Mouse (Mus musculus): ENCODE measurements around the gene Tomm70a. TPM values are rescaled to one million over a fixed set of nuclear protein-coding genes. Genes with fewer than 3 reads are reported as not detected.

Gene Tomm70a
- polyA plus RNA-seq, 1 experiment from 2014 or later, result 57.2 TPM

DNA sequence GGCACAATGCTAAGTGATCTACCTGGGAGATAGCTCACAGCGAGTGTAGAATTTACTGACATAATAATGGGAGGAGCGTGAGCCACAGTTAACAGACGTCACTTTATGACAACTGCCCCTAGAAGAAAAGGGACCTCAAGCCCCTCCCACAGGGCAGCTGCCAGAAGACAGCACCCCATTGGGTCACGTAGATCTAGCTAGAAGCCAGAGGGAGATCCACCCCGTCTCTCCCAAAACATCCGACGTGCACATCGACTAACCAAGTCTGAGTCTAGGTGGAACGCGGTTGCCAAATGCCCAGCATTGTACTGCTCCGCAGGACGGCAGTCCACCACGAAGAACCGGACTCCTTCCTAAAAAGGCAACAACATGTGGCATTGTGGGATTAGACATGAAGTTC is 69.7 kb downstream of the Tomm70a start:
- Histone ChIP-seq H3K36me3 (peaks cover 51% of the 10 kb centered on the region), H3K27me3 (replicated peaks) (no peaks in the 10 kb centered on the region), H3K4me1 (replicated peaks) (peaks cover 3% of the 10 kb centered on the region; the same call in 1 of the 2 replicates), H3K4me2 (no peak overlapping the region), H3K9ac (no peak overlapping the region), H3K9me3 (replicated peaks) (no peaks in the 10 kb centered on the region), H3K27ac (ENCODE audit: poor library complexity, severe bottlenecking) (no peak overlapping the region), H3K4me3 (no peak overlapping the region)
- ATAC-seq (ENCODE audit: insufficient number of reproducible peaks, low FRiP score), result no peak
- WGBS, result 92% methylated on average over 14 of the region's 14 CpGs

DNA sequence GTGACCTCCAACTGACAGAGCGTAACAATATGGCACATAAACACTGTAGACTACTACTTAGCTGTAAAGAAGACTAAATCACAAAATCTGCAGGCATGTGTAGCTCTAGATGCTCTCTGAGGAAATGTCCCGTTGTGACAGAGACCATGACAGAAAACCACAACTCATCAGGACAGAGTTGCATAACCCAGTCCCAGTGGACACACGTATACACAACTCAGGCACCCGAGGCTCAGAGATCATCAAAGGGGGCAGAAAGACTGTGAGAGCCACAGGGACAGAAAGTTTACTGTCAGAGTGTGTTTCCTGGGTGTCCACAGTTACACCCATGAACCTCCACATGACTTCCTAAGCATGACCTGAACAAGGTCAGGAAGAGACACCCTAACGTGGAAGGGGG is 75.1 kb downstream of the Tomm70a start:
- 83% methylated on average over 5 of the region's 5 CpGs for WGBS
- H3K9me3 ChIP-seq (replicated peaks), result no peaks in the 10 kb centered on the region
- H3K27me3 ChIP-seq (replicated peaks), result no peaks in the 10 kb centered on the region
- no peak overlapping the region for H3K4me2 ChIP-seq
- H3K36me3 ChIP-seq, result peaks cover 52% of the 10 kb centered on the region
- no peak overlapping the region for H3K27ac ChIP-seq (ENCODE audit: poor library complexity, severe bottlenecking)
- no peak overlapping the region for H3K9ac ChIP-seq
- H3K4me3 ChIP-seq, result no peak overlapping the region
- H3K4me1 ChIP-seq (replicated peaks), result no peaks in the 10 kb centered on the region
- no peak for ATAC-seq (ENCODE audit: insufficient number of reproducible peaks, low FRiP score)

DNA sequence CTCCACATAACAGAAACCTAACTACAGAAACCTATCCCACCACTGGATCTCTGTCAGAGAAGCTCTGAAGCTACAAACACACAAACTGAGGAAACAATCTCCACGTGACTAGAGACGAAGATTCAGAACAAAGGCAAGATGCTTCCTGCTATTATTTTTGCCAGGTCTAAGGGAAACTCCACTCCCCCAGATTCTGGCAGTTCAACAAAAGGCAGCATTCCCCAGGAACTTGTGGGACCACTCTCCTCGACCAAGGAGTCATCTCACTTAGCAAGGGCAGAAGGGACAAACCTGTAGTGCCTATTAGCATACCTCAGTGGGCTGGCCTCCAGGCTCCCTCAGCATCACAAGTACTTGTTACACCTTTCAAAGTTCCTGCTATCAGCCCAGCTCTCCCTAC is 75.8 kb downstream of the Tomm70a start:
- Histone ChIP-seq H3K4me2 (no peak overlapping the region), H3K27ac (ENCODE audit: poor library complexity, severe bottlenecking) (no peak overlapping the region), H3K4me1 (replicated peaks) (no peaks in the 10 kb centered on the region), H3K4me3 (no peak overlapping the region), H3K36me3 (peaks cover 45% of the 10 kb centered on the region), H3K27me3 (replicated peaks) (no peaks in the 10 kb centered on the region), H3K9ac (no peak overlapping the region), H3K9me3 (replicated peaks) (no peaks in the 10 kb centered on the region)
- 61% methylated on average over 3 of the region's 3 CpGs for WGBS
- no peak for ATAC-seq (ENCODE audit: insufficient number of reproducible peaks, low FRiP score)

Other genes with a start within 250 kb of the Tomm70a start
- 9.8 and 12.4 TPM in 2 replicates for gene Tmem45a, start 235.5 kb upstream of the Tomm70a start, polyA plus RNA-seq (2016; fragmentation: Nextera tagmentation; extraction: Ambion mirVana)
- 0.45 and 0.60 TPM in 2 replicates for gene Lnp1, start 193.6 kb upstream of the Tomm70a start, polyA plus RNA-seq (2016; fragmentation: Nextera tagmentation; extraction: Ambion mirVana)
- gene Tmem45a2, start 50.3 kb upstream of the Tomm70a start, polyA plus RNA-seq (2016; fragmentation: Nextera tagmentation; extraction: Ambion mirVana), result 0.09 TPM in 1 of 2 replicates, not detected in the other
- gene Nit2, start 45.6 kb downstream of the Tomm70a start, polyA plus RNA-seq (2016; fragmentation: Nextera tagmentation; extraction: Ambion mirVana), result 39.7 and 40.8 TPM in 2 replicates
- 20.6 and 25.3 TPM in 2 replicates for gene Tbc1d23, start 109.8 kb downstream of the Tomm70a start, polyA plus RNA-seq (2016; fragmentation: Nextera tagmentation; extraction: Ambion mirVana)
- 0.08 TPM in 1 of 2 replicates, not detected in the other for gene Tmem30c, start 171.2 kb downstream of the Tomm70a start, polyA plus RNA-seq (2016; fragmentation: Nextera tagmentation; extraction: Ambion mirVana)
- gene Filip1l, start 231.4 kb downstream of the Tomm70a start, polyA plus RNA-seq (2016; fragmentation: Nextera tagmentation; extraction: Ambion mirVana), result 27.8 and 31.0 TPM in 2 replicates